Mouse (Mus musculus) stomach, embryonic 15.5 days (tissue): ENCODE results near the gene Cry2. TPM values are rescaled to one million over a fixed set of nuclear protein-coding genes. Genes with fewer than 3 reads are reported as not detected.
A peak's percentile ranks its signal among the peaks of the same experiment; 100 is the strongest.

Source experiments
- ATAC-seq: fragments of 200-750 bp; cut with Nextera tagmentation; 2 replicates; pipeline ENCODE4 v1.8.0; 2017; ENCODE audit warnings: low read depth, moderate number of reproducible peaks, moderate TSS enrichment; ENCODE audit not compliant: insufficient read depth, low FRiP score
- H3K27ac ChIP-seq: fragments of 300-500 bp; sonication (generic); 2 replicates; pipeline ENCODE4 v1.5.1; 2015; ENCODE audit warnings: mild to moderate bottlenecking, inconsistent platforms
- H3K27me3 ChIP-seq: fragments of 300-500 bp; sonication (generic); replicated peaks from 2 replicates; pipeline ENCODE4 v1.6.1; 2015; ENCODE audit warnings: inconsistent platforms
- H3K36me3 ChIP-seq: fragments of 300-500 bp; sonication (generic); 2 replicates; pipeline ENCODE4 v1.6.1; 2015; ENCODE audit warnings: inconsistent platforms
- H3K4me1 ChIP-seq: fragments of 300-500 bp; sonication (generic); 2 replicates; pipeline ENCODE4 v1.6.1; 2015; ENCODE audit warnings: inconsistent platforms
- H3K4me2 ChIP-seq: fragments of 300-500 bp; sonication (generic); 2 replicates; pipeline ENCODE4 v1.6.1; 2015; ENCODE audit warnings: mild to moderate bottlenecking, inconsistent platforms
- H3K4me3 ChIP-seq: fragments of 300-500 bp; sonication (generic); replicated peaks from 2 replicates; pipeline ENCODE4 v1.5.1; 2015; ENCODE audit warnings: inconsistent platforms
- H3K9ac ChIP-seq: fragments of 300-500 bp; sonication (generic); 2 replicates; pipeline ENCODE4 v1.6.1; 2015; ENCODE audit warnings: inconsistent platforms
- H3K9me3 ChIP-seq: fragments of 300-500 bp; sonication (generic); 2 replicates; pipeline ENCODE4 v1.6.1; 2016; ENCODE audit warnings: inconsistent platforms
- WGBS: fragments of 180-500 bp; shearing (Covaris S2); methylation state at CpG from one replicate; pipeline ENCODE4 v1.1.7; 2015; 5-methylcytosine and 5-hydroxymethylcytosine counted together
- polyA plus RNA-seq: library from polyadenylated mRNA; unstranded; fragments of >200 nt; fragmentation: Nextera tagmentation; extraction: Ambion mirVana; gene quantifications from 2 replicates; pipeline ENCODE4 v1.2.1, GENCODE M21; 2015

Cry2 gene
- polyA plus RNA-seq, 1 experiment from 2014 or later: 19.2 TPM

- peaks cover 9% of the 10 kb centered on the region; the same call in 1 of the 2 replicates for H3K4me1 ChIP-seq
- no peak within 1 kb of the TSS for H3K4me3 ChIP-seq
- no peak within 1 kb of the TSS for H3K4me2 ChIP-seq
- no peak within 1 kb of the TSS for H3K27ac ChIP-seq
- H3K27me3 ChIP-seq: no peaks in the 10 kb centered on the region
- peaks cover 39% of the 10 kb centered on the region for H3K36me3 ChIP-seq
- WGBS: 85% methylated on average over 5 of the region's 5 CpGs
- no peaks in the 10 kb centered on the region for H3K9me3 ChIP-seq
- ATAC-seq: no peak
- H3K9ac ChIP-seq: no peak within 1 kb of the TSS
Measured at GRCm38 (mm10) chr2:92381901-92382588, 51.8 kb downstream of the Cry2 start, which contains the start of gene 1700029I15Rik. TSS of gene 1700029I15Rik (plus strand) at chr2:92382538.

- no peak overlapping the region for H3K4me3 ChIP-seq
- 68% methylated on average over 5 of the region's 5 CpGs for WGBS
- no peak for ATAC-seq
- H3K9me3 ChIP-seq: no peaks in the 10 kb centered on the region
- H3K4me2 ChIP-seq: no peak overlapping the region
- peaks cover 35% of the 10 kb centered on the region for H3K36me3 ChIP-seq
- no peaks in the 10 kb centered on the region for H3K27me3 ChIP-seq
- peaks cover 11% of the 10 kb centered on the region for H3K4me1 ChIP-seq
- H3K27ac ChIP-seq: no peak overlapping the region
- no peak overlapping the region for H3K9ac ChIP-seq
Measured at GRCm38 (mm10) chr2:92381161-92381560, 52.7 kb downstream of the Cry2 start.

- Histone ChIP-seq H3K27ac (no peak overlapping the region), H3K9me3 (no peaks in the 10 kb centered on the region), H3K4me2 (no peak overlapping the region), H3K4me3 (no peak overlapping the region), H3K36me3 (peaks cover 34% of the 10 kb centered on the region), H3K4me1 (peaks cover 17% of the 10 kb centered on the region), H3K9ac (no peak overlapping the region), H3K27me3 (no peaks in the 10 kb centered on the region)
- no peak for ATAC-seq
- 61% methylated on average over 6 of the region's 6 CpGs for WGBS
Measured at GRCm38 (mm10) chr2:92380495-92381050, 53.3 kb downstream of the Cry2 start.

GRCm38 (mm10) chr2:92379783-92380494 lies 53.9 kb downstream of the Cry2 start:
- peaks cover 17% of the 10 kb centered on the region for H3K4me1 ChIP-seq
- no peak overlapping the region for H3K27ac ChIP-seq
- H3K4me3 ChIP-seq: no peak overlapping the region
- no peak overlapping the region for H3K4me2 ChIP-seq
- H3K9ac ChIP-seq: no peak overlapping the region
- WGBS: 78% methylated on average over 17 of the region's 17 CpGs
- H3K9me3 ChIP-seq: no peaks in the 10 kb centered on the region
- ATAC-seq: no peak
- H3K27me3 ChIP-seq: no peaks in the 10 kb centered on the region
- H3K36me3 ChIP-seq: peaks cover 32% of the 10 kb centered on the region

GRCm38 (mm10) chr2:92377320-92377719 lies 56.5 kb downstream of the Cry2 start:
- no peak for ATAC-seq
- Histone ChIP-seq H3K4me3 (no peak overlapping the region), H3K27ac (no peak overlapping the region), H3K9me3 (no peaks in the 10 kb centered on the region), H3K4me1 (peaks cover 33% of the 10 kb centered on the region), H3K36me3 (peaks cover 25% of the 10 kb centered on the region), H3K4me2 (no peak overlapping the region), H3K9ac (no peak overlapping the region), H3K27me3 (no peaks in the 10 kb centered on the region)
- 90% methylated on average over 7 of the region's 7 CpGs for WGBS

GRCm38 (mm10) chr2:92376300-92376699 lies 57.5 kb downstream of the Cry2 start:
- no peak for ATAC-seq
- peaks cover 21% of the 10 kb centered on the region for H3K36me3 ChIP-seq
- 82% methylated on average over 6 of the region's 6 CpGs for WGBS

GRCm38 (mm10) chr2:92375788-92376187 lies 58.1 kb downstream of the Cry2 start:
- Histone ChIP-seq H3K27ac (peak overlapping the region; percentile 96; the same call in 1 of the 2 replicates), H3K27me3 (no peaks in the 10 kb centered on the region; the same call in 1 of the 2 replicates), H3K9me3 (no peaks in the 10 kb centered on the region), H3K4me1 (peaks cover 45% of the 10 kb centered on the region), H3K4me3 (peak overlapping the region; percentile 77), H3K36me3 (peaks cover 18% of the 10 kb centered on the region), H3K9ac (peak overlapping the region; percentile 57), H3K4me2 (peak overlapping the region; percentile 88)
- 6% methylated on average over 10 of the region's 10 CpGs for WGBS
- no peak for ATAC-seq

More at GRCm38 (mm10) chr2:92376300-92376699, 57.5 kb downstream of the Cry2 start:
- Histone ChIP-seq H3K9me3 (no peaks in the 10 kb centered on the region), H3K9ac (0 out of 2 replicates have a peak overlapping the region, but pooled peaks have one; percentile 57), H3K27me3 (no peaks in the 10 kb centered on the region; the same call in 1 of the 2 replicates), H3K4me2 (peak overlapping the region; percentile 88), H3K4me3 (peak overlapping the region; percentile 77), H3K4me1 (peaks cover 44% of the 10 kb centered on the region), H3K27ac (no peak overlapping the region)

- Histone ChIP-seq H3K4me1 (peaks cover 45% of the 10 kb centered on the region), H3K9ac (peak overlapping the region; percentile 57), H3K36me3 (peaks cover 17% of the 10 kb centered on the region), H3K4me2 (peak overlapping the region; percentile 88), H3K4me3 (peak overlapping the region; percentile 77), H3K9me3 (no peaks in the 10 kb centered on the region), H3K27ac (peak overlapping the region; percentile 96), H3K27me3 (no peaks in the 10 kb centered on the region; the same call in 1 of the 2 replicates)
- under 1% methylated on average over 29 of the region's 29 CpGs for WGBS
- peak; percentile 94 for ATAC-seq
Measured at GRCm38 (mm10) chr2:92375099-92375623, 58.7 kb downstream of the Cry2 start.

- Histone ChIP-seq H3K9ac (peak within 1 kb of the TSS; percentile 57), H3K4me3 (peak within 1 kb of the TSS; percentile 77), H3K4me1 (peaks cover 45% of the 10 kb centered on the region), H3K27ac (peak within 1 kb of the TSS; percentile 96), H3K36me3 (peaks cover 15% of the 10 kb centered on the region), H3K9me3 (no peaks in the 10 kb centered on the region), H3K27me3 (no peaks in the 10 kb centered on the region; the same call in 1 of the 2 replicates), H3K4me2 (peak within 1 kb of the TSS; percentile 88)
- under 1% methylated on average over 16 of the region's 16 CpGs for WGBS
- no peak for ATAC-seq
Measured at GRCm38 (mm10) chr2:92374514-92374913, 59.3 kb downstream of the Cry2 start, which contains the start of the genes Pex16 and Large2. TSS of gene Pex16 (plus strand) at chr2:92374676. TSS of gene Large2 (minus strand) at chr2:92374869.

- peaks cover 4% of the 10 kb centered on the region; the same call in 1 of the 2 replicates for H3K27me3 ChIP-seq
- ATAC-seq: no peak
- no peaks in the 10 kb centered on the region for H3K9me3 ChIP-seq
- no peak overlapping the region for H3K4me3 ChIP-seq
- peaks cover 4% of the 10 kb centered on the region; the same call in 1 of the 2 replicates for H3K36me3 ChIP-seq
- peak overlapping the region; percentile 74 for H3K27ac ChIP-seq
- 81% methylated on average over 11 of the region's 11 CpGs for WGBS
- H3K9ac ChIP-seq: no peak overlapping the region
- H3K4me2 ChIP-seq: peak overlapping the region; percentile 88; the same call in 1 of the 2 replicates
- H3K4me1 ChIP-seq: peaks cover 45% of the 10 kb centered on the region
Measured at GRCm38 (mm10) chr2:92373437-92373813, 60.4 kb downstream of the Cry2 start.

GRCm38 (mm10) chr2:92372767-92373436 lies 60.9 kb downstream of the Cry2 start:
- no peak overlapping the region for H3K9ac ChIP-seq
- H3K27ac ChIP-seq: peak overlapping the region; percentile 74
- no peaks in the 10 kb centered on the region for H3K36me3 ChIP-seq
- WGBS: 51% methylated on average over 9 of the region's 9 CpGs
- peaks cover 45% of the 10 kb centered on the region for H3K4me1 ChIP-seq
- H3K4me2 ChIP-seq: no peak overlapping the region
- H3K27me3 ChIP-seq: peaks cover 4% of the 10 kb centered on the region; the same call in 1 of the 2 replicates
- H3K9me3 ChIP-seq: no peaks in the 10 kb centered on the region
- no peak overlapping the region for H3K4me3 ChIP-seq
- no peak for ATAC-seq
